Mouse (Mus musculus): Measurements from ENCODE around the gene Cda.

The Cda gene

GRCm38 (mm10) chr4:138337341-138337740 is 30.5 kb downstream of the Cda start:
- in situ Hi-C loops (cut with MboI; ENCODE audit: unreplicated experiment in 2 of 2) = loop anchor here (25.0 kb wide), 1 partner anchor 225 kb away; no protein-coding TSS in a partner anchor

GRCm38 (mm10) chr4:138336876-138337275 is 30.9 kb downstream of the Cda start:
- in situ Hi-C loops (cut with MboI; ENCODE audit: unreplicated experiment in 2 of 2) = loop anchor here (25.0 kb wide), 1 partner anchor 225 kb away; no protein-coding TSS in a partner anchor

- in situ Hi-C loops (cut with MboI; ENCODE audit: unreplicated experiment in 2 of 2) = loop anchor here (25.0 kb wide), 1 partner anchor 227 kb away; no protein-coding TSS in a partner anchor
These were observed 32.1 kb downstream of the Cda start for GRCm38 (mm10) chr4:138335648-138336047.

- in situ Hi-C loops (cut with MboI; ENCODE audit: unreplicated experiment in 2 of 2) = loop anchor here (25.0 kb wide), 1 partner anchor 227 kb away; no protein-coding TSS in a partner anchor
These were observed 32.8 kb downstream of the Cda start for GRCm38 (mm10) chr4:138335036-138335435.

GRCm38 (mm10) chr4:138333135-138333534 is 34.7 kb downstream of the Cda start:
- in situ Hi-C loops (cut with MboI; ENCODE audit: unreplicated experiment in 2 of 2) = loop anchor here (25.0 kb wide), 1 partner anchor 229 kb away; no protein-coding TSS in a partner anchor

GRCm38 (mm10) chr4:138331647-138332046 is 36.1 kb downstream of the Cda start:
- in situ Hi-C loops (cut with MboI; ENCODE audit: unreplicated experiment in 2 of 2) = loop anchor here (25.0 kb wide), 1 partner anchor 231 kb away; no protein-coding TSS in a partner anchor

- in situ Hi-C loops (cut with MboI; ENCODE audit: unreplicated experiment in 2 of 2) = loop anchor here (25.0 kb wide), 1 partner anchor 232 kb away; no protein-coding TSS in a partner anchor
These were observed 37.5 kb downstream of the Cda start for GRCm38 (mm10) chr4:138330264-138330671.

GRCm38 (mm10) chr4:138327891-138328470 is 39.8 kb downstream of the Cda start:
- in situ Hi-C loops (cut with MboI; ENCODE audit: unreplicated experiment in 2 of 2) = loop anchor here (5.0 to 25.0 kb wide), 2 partner anchors 104 to 234 kb away; partner anchors contain the start of gene Mul1 (in 1 of the 2)

- in situ Hi-C loops (cut with MboI; ENCODE audit: unreplicated experiment in 2 of 2) = loop anchor here (5.0 to 25.0 kb wide), 2 partner anchors 105 to 235 kb away; partner anchors contain the start of gene Mul1 (in 1 of the 2)
These were observed 40.6 kb downstream of the Cda start for GRCm38 (mm10) chr4:138327155-138327554.

GRCm38 (mm10) chr4:138326077-138326695 is 41.6 kb downstream of the Cda start, which contains the start of gene Pink1:
Gene Pink1 (minus strand): TSS chr4:138326307.
- in situ Hi-C loops (cut with MboI; ENCODE audit: unreplicated experiment in 2 of 2) = loop anchor here (5.0 to 25.0 kb wide), 2 partner anchors 106 to 236 kb away; partner anchors contain the start of gene Mul1 (in 1 of the 2)

- in situ Hi-C loops (cut with MboI; ENCODE audit: unreplicated experiment in 2 of 2) = loop anchor here (5.0 to 25.0 kb wide), 2 partner anchors 107 to 237 kb away; partner anchors contain the start of gene Mul1 (in 1 of the 2)
These were observed 42.2 kb downstream of the Cda start for GRCm38 (mm10) chr4:138325466-138326076.

- in situ Hi-C loops (cut with MboI; ENCODE audit: unreplicated experiment in 2 of 2) = loop anchor here in 1 of 2 experiments (25.0 kb wide), 1 partner anchor 987 kb away; no protein-coding TSS in a partner anchor
These were observed 43.3 kb downstream of the Cda start for GRCm38 (mm10) chr4:138324451-138324850.

- in situ Hi-C loops (cut with MboI; ENCODE audit: unreplicated experiment in 2 of 2) = loop anchor here in 1 of 2 experiments (25.0 kb wide), 1 partner anchor 986 kb away; no protein-coding TSS in a partner anchor
These were observed 44.0 kb downstream of the Cda start for GRCm38 (mm10) chr4:138323753-138324152.

GRCm38 (mm10) chr4:138322692-138323091 is 45.1 kb downstream of the Cda start:
- in situ Hi-C loops (cut with MboI; ENCODE audit: unreplicated experiment in 2 of 2) = loop anchor here in 1 of 2 experiments (25.0 kb wide), 1 partner anchor 985 kb away; no protein-coding TSS in a partner anchor

- in situ Hi-C loops (cut with MboI; ENCODE audit: unreplicated experiment in 2 of 2) = loop anchor here in 1 of 2 experiments (25.0 kb wide), 1 partner anchor 984 kb away; no protein-coding TSS in a partner anchor
These were observed 46.3 kb downstream of the Cda start for GRCm38 (mm10) chr4:138321488-138321887.

GRCm38 (mm10) chr4:138320711-138321110 is 47.1 kb downstream of the Cda start:
- in situ Hi-C loops (cut with MboI; ENCODE audit: unreplicated experiment in 2 of 2) = loop anchor here in 1 of 2 experiments (25.0 kb wide), 1 partner anchor 983 kb away; no protein-coding TSS in a partner anchor

- in situ Hi-C loops (cut with MboI; ENCODE audit: unreplicated experiment in 2 of 2) = loop anchor here (5.0 to 25.0 kb wide), 3 partner anchors 108 to 982 kb away; no protein-coding TSS in a partner anchor
These were observed 48.3 kb downstream of the Cda start for GRCm38 (mm10) chr4:138319508-138319907.

GRCm38 (mm10) chr4:138318509-138319266 is 49.1 kb downstream of the Cda start:
- in situ Hi-C loops (cut with MboI; ENCODE audit: unreplicated experiment in 2 of 2) = loop anchor here (5.0 to 25.0 kb wide), 3 partner anchors 109 to 981 kb away; no protein-coding TSS in a partner anchor

- in situ Hi-C loops (cut with MboI; ENCODE audit: unreplicated experiment in 2 of 2) = loop anchor here (5.0 to 25.0 kb wide), 3 partner anchors 111 to 979 kb away; no protein-coding TSS in a partner anchor
These were observed 51.4 kb downstream of the Cda start for GRCm38 (mm10) chr4:138316369-138316768.
